Mouse (Mus musculus) CD4-positive helper T cell, adult 2 months (primary cell): ENCODE measurements around the gene Pard3b.

Source experiments
- DNase-seq: peaks from one replicate; pipeline ENCODE4 v3.0.0-alpha.2; 2012; ENCODE audit warnings: low read depth, missing footprints, low spot score

Gene Pard3b

DNA sequence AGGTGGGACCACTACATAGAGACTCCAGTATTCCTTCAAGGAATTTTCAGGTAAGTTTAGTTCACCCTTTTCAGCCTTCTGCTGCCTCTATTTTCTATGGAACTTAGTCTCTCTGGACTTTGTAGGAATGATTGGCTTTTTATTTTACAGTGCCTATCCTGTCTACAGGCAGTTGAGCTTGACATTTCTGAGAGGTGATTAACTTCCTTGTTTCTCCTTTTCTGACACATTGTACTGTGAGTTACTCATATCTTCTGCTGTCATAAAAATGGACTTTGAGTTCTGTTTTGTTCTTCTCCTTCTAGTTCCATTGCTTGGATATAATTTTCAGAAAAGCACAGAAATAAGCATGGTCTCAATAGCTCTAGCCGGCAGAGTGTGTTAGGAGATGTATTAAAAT, 112.4 kb downstream of the Pard3b start:
- DNase-seq = no peak

DNA sequence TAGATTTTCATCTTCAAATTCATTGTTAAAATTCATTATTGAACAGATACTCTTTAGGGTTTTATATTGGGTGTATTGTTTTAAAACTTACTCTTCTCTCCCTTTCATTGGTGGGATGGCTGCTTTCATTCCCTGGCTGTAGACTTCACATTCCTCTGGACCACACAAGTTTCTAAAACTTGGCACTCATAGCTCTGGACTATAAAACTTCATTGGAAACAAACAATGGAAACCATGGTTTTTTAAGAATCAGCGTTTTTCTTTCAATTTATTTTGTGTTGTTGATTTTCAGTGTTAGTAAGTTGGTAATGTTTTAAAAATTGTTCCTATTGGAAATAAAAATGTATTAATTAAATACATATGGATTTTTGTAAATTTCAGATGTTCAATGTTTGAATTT, 118.1 kb downstream of the Pard3b start:
- no peak for DNase-seq

DNA sequence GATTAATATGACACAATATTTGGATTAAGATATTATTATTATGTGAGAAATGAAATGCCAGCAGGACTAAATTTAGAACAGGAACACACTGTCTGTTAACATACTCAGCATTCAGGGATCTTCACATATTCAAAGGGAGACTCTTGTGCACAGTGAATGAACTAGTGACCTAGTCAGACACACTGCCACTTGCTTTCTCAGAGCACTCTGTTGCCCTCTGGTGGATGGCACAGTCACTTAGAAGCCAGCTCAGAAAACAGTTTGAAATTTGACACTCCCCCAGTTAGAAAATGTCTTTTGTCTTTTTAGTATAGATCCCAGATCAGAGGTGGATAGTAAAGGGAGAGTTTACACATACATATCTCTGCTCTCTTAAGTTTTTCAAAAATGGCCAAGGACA, 132.6 kb downstream of the Pard3b start:
- peak; percentile 61 for DNase-seq

DNA sequence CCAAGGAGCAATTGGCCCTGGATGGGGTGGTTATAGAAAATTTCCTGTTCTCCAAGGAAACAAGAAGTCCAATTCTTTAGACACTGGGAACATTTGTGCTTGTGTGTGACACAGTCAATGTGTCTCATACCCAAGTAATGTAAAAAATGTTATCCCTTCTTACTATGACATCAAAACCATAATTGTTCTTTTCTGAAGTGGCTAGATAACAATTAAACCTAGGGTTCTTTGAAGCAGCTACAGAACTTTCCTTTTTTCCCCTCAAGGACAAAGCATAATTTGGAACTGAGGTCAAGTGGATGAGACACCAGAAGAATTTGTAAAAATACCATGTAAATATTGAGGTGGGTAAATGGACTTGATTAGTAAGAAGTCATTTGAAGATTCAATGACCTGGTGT, 140.1 kb downstream of the Pard3b start:
- no peak for DNase-seq

DNA sequence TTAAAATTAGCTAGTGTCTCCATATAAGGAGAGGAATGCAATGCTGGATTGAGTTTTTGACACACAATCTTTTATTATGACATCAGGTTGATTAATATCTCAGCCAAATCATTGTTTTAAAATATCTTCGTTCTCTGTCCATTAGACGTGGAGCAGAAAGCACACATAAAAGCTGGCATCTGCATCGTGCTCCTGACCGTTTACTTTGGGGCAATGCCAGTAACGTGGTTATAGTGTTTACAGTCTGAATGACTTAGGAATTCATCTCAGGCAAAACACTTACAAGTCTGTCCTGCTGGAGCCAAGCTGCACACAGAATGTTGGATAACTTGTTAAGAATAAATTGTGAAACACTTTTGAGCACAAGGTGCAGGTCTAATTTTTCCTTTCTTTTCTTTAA, 141.3 kb downstream of the Pard3b start:
- no peak for DNase-seq

DNA sequence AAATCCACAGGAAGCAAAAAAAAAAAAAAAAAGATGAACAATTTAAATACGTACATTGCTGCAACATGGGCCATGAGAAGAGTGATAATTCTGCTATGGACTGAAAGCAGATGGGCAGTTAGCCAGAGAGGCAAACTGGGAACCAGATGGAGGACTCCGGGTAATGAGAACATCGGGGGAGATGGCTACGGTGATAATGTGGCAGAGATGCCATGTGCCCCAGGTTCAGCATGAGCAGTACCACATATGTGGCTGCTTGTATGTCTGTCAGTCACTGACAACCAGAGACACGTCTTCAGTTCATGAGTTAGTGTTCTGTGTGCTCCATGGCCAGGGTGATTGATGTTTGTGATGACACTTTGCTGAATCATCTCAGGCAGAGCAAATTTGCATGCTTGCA, 157.7 kb downstream of the Pard3b start:
- no peak for DNase-seq

DNA sequence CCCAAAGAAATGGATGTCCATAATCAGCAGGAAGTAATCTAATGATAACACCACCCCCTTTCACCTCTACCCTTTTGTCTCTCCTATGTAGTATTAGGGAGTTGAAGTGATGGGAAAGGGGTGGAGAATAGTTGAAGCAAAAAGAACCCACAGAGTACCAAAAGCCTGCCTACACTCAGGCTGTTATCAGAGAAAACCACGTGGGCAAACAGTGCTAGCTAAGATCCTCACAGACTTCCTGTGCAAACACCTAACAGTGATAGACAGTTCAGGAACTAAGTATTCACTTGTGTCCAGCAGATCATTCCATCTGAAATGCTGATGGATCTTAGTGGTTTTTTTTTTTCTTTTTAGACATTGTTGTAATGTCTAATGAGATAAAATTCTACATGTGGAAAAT, 181.6 kb downstream of the Pard3b start:
- DNase-seq = no peak

DNA sequence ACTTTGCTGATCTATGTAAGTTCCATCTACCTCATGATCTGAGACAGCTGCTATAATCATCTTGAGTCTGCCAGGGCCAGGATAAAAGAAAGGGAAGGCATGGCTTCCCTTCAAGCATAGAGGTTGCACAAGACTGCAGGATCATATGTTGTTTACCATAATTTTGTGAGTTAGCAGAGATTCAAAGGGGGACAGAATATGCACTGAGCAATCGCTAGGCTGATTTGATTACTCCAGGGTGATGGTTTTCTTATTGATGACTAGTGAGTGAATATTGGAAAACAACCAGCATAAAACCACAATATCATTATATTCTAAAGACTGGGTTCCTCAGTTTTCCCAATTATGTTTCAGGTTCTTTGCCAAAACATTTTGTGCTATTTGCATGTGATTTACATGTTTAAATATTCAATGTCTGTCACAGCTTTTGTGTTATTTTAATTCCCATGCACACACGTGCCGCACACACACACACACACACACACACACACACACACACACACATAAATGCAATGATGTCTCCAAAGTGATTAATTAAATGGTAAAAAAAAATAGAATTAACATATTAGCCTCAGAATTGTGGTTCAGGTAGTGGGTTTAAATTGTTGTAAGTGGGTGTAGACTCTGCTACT, 187.1 kb downstream of the Pard3b start:
- no peak for DNase-seq

DNA sequence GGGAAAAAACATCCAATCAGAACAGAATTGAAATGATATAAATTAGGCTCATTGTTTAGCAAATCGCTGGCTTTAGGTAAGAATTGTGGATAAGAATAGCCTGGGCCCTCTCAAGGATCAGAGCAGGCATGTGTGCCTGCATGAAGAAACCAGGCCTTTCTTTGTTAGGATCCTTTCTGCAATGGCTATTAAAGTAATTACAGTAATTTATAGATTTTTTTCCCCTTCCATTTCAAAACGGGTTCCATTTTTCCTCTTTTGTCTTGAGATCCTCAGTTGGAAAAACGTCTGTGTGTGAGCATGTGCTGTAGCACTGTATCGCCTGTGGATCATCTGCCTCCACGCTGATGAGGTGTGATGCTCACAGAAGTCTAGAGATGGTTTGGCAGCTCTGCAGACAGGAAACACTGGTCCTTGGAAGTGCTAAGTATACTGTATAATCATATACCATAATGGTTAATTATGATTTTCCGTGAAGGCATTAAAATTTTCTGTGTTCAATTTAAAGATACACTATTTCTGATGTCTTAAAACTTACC, 198.5 kb downstream of the Pard3b start:
- DNase-seq = no peak

DNA sequence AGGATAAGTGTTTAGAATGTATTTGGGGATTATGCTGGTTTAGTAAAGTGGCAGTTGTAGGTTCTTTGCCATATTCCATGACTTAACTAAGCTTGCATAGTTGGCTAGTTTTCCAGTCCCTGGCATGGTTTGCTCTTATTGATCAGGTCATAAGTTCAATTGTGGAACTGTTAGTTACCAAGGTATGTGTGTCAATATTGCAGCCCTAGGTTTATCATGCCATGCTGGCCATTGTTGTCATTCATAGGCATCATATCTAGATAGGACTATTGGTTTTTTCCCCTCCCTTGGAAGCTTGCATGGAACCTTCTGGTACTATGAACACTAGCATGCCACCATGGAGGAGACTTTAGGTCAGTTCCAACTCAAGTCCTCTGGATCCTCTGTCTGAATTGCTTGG, 208.0 kb downstream of the Pard3b start:
- DNase-seq = no peak

DNA sequence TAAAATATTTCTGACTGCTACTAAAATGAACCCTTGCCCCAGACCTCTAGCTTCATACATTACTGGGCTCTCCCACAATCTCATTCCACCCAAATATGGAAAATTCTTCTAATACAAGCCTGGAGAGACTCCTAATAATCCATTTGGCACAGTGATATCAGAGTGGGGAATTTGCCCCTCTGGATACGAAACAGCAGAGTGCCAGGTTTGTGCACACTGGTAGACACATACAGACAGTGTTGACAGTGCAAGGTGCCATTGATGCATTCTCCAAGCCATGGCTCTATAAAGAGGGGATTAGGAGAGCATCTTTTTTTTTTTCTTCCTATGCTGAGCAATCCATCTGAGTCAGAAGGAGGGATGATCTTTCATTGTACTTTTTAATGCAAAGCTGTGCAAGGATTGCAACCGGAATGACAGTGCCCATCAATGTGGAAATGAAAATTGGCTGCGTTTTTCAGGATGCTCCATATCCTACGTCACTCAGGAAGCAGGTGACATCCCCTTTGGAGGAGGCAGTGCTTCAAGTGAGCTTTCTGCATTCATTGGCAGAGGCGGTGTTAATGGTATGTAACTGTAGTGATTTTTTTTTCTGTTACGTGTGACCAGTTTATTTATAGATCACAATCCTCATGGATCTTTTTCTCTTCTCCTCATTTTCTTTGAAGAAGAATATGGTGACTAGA, 210.5 kb downstream of the Pard3b start:
- DNase-seq = no peak

DNA sequence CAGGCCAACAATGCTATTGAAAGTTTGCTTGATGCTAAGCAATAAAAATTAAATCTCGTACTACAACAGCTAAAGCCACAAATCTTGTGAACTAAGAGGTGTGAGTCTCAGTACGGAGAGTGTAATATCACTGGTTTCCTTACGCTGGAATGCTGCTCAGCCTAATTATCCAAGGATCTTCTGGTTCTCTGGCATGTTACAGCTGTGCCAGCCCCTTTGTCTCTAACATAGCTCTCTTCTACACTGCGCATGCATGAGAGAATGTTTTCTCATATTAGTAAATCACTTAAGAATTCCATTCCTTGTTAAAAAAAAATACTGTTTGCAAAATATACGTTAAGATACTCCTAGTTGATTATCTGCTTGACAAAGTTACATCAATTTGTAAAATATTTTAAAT, 211.8 kb downstream of the Pard3b start:
- DNase-seq = no peak

DNA sequence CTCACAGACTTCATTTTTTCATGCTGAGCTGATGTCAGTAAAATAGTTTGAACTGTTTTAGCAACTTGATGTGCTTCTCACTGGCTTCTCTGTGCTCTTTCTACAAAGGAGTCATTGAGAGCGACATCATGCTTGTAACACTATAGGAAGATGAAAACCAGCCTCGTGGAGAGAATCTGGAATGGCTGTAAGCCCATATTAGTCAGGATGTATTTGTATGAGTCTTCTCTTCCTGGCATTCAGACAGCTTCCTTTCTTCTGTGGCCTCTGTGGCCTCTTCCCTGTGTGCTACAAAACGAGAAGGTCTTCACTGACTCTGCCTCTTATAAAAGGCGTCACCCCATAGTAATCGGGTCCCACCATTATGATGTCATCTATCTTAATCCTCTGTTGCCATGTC, 212.6 kb downstream of the Pard3b start:
- DNase-seq = no peak

DNA sequence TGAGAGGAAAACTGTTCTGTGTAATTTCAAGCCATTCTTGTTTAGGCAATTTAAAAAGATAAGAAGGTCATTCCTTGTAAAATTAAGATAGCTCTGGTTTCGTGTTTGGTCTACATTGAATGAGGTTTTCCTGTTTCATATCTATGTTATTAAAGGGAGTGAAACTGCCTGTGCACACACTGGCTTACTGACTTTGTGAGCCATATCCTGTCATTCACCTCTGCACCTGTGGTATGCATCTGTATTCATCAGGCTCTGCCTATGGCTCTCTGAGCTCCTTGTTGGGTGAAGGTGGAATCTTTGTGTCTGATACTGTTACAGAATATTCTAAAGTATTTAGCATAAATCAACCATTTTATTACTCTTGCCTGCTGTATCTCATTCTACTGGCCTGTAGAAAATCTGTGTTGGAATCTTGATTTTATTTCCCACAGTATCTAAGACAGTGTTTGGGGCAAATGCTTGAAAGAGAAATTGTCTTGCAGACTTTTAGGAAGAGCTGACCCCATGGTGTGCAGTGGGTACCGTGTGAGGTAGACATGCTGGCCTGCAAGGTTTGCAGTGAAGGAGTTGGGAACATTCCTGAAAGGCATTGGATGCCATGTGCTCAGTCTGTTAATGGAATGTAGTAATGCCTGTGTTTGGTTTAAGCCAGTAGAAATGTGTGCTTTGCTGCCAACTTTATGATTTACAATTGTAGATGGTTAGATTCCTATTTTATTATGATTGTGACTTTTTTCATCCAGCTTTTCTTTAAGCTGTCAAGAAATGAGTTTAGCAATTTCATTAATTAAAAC, 228.9 kb downstream of the Pard3b start:
- DNase-seq = no peak

DNA sequence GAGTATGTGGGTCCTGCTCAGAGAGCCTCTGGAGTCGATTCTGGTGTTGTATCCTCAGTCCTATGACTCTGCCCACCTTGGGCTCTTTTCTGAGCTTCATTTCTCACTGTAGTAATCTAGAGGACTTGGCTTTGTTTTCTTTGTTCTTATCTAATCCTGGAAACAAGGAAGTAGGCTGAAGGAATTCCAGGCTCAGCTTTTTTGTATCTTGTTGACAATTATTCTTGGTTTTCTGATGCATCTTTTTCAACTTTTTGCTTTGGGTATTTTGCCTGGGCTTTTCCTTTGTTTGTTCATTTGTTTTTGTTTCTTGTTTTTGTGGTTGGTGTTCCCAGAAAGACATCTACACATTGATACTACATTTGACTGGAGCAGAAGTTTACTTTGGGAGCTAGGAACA, 236.3 kb downstream of the Pard3b start:
- DNase-seq = no peak

DNA sequence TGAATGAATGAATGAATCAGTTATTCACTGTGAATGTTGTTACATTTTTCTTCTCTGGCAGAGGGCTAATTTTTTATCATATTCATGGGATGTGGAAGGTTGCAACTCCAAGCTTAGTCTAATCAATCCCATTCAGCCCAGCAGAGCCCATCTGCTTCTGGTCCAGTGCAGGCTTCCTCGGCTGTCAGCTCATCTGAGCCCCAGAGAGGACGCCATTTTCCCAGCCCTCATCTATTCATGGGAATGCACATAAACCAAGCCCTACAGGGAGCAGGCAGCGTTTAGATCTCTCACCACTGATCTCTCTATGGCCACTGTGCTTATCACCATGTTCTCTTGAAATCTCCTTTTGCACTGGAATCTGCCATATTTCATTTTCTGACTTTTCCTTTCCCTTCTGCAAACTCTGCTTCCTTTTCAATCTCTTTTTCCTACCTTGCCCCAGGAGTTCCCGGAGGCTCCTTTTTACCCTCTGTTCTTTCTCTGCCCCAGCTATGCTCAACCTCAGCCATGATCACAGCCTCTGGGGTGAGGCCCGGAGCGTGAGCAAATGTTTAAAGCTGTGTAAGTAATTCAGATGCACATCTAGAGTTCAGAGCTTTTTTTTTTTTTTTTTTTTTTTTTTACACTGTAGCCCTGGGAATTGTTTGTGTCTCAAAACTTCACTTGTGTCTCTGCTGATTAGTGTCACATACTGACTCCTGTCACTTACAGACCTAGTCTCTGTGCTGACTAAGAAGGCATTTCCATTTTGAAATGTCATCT, 241.3 kb downstream of the Pard3b start:
- DNase-seq = no peak

DNA sequence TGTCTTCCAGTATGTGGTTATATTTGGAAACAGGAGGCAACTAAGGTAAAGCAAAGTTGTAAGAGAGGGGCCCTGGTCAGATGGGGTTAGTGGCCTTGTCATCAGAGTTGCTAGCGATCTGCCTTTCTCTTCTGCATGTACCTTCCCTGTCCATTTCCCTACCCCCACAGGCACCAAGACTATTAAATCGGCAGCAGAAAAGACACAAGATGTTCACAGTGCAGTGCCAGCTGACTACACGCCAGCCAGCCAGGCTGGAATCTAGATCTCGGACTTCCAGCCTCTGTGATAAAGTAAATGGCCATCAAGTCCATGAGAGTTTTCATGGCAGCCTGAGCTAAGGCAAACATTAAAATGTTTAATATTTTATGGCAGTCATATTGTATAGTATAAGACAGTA, 257.4 kb downstream of the Pard3b start:
- DNase-seq = no peak

DNA sequence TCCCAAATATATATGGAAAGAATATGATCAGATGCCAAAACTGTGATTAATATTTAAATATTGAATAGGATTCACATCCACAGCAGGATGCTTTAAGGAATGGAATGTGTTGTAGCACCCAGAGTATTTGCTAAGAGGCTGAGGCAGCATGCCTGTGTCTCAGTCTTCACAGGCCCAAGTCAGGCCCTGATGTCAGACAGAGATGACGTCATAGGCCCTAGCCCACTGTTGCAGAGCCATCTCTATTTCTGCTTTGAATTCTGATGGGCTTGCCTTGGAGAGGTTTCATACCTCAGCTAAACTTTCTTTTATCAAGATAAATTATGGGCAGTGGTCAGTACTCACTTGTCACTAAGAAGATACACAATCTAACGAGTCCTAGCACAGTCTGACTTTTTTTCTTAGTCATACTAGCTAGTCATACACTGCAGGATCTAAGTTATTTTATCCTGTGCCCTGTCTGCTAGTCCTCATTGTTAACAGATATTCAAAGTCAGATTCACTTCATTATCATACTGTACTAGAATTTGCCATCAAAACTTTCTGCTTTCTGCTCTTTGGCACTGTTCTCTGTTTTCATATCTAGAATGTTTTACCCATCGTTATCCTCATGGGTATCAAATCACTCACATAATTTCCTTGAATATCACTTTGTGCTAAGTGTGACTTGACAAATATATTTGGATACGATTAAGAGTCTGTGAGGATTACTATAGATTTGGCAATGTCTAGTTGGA, 264.8 kb downstream of the Pard3b start:
- DNase-seq = no peak

DNA sequence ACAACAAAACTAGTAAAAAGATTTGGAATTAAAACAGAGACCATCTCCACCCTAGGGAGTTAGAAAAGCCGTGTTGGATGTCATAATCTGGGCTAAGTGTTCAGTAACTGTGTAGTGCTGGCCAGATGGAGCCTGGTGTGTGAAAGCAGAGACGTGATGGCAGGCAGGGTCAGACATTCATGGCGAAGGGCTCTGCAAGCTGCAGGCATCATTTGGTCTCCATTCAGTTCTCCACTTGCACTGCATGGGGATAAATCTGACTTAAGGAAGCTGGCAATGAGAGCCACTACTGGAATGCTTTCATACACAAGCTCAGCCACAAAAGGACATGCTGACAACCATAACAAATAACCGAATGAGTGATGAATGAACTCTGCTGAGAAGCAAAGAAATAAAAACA, 265.4 kb downstream of the Pard3b start:
- DNase-seq = no peak

DNA sequence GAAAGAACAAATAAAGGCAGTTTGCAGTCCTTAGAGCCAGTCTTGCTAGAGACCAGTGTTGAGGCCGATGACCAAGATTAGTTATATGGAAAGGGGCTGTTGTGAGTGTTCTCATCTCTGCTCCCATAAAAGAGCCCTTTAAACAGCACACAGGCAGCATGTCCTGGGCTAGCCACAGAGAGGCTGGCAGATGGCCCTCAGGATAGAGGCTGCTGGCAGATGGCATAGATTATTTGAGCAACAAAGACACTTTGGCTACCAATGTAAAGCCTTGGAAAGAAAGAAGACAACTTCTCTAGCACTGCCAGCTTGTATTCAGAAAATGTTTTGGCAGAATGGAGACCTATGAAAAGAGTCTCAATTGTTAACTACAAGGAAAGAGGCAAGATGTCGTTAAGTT, 274.3 kb downstream of the Pard3b start:
- DNase-seq = no peak

DNA sequence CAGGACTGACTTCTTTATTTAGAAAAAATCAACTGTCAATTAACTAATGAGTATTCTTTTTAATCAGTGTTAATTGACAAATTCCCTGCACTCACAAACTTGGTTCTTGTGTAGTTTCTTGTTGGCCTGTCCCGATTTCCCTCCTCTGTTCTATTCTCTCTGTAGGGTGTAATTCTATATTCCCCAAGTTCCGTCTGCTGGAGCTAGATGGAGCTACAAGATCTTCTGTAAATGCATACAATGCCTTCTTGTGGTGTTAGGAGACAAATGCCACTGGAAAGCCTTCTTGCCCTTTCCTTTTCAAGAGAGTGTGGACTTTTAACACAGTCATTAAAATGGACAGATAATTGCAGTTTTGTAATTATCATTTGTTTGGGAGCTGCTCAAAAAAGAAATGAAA, 286.3 kb downstream of the Pard3b start:
- no peak for DNase-seq
